Mouse (Mus musculus) activated CD4-positive, CD25-positive, alpha-beta regulatory T cell, adult 9 weeks (primary cell): Measurements from ENCODE around the gene Stc2. TPM values are rescaled to one million over a fixed set of nuclear protein-coding genes. Genes with fewer than 3 reads are reported as not detected.

ENCODE experiments used
- polyA plus RNA-seq: library from polyadenylated mRNA; unstranded; fragments of 100-300 nt; shearing (Covaris generic); gene quantifications from one replicate; pipeline ENCODE4 v1.2.1, GENCODE M21; 2017

Gene Stc2
- polyA plus RNA-seq: 0.64 TPM

GRCm38 (mm10) chr11:31369648-31370286 lies at the start of gene Stc2:
Stc2 (minus strand) TSS chr11:31370074.

Other genes starting within 250 kb of the Stc2 start
- not detected for gene Gm17332, start 187.6 kb downstream of the Stc2 start, polyA plus RNA-seq